Mouse (Mus musculus) left cerebral cortex, postnatal 25 days (tissue): ENCODE measurements at regions not wholly inside any gene's neighbourhood (a gene's known extent, or its start where the extent isn't known, plus 50 kb on each side); places are given as distances from the start of the nearest gene placed in this dataset.

ENCODE experiments used
- DNase-seq, 2 experiments: peaks; one replicate each; pipeline ENCODE4 v3.0.0; 2022; ENCODE audit warnings: low spot score in 2 of 2, mixed read lengths in 1 of 2
- intact Hi-C: fragments of 180-260 bp; cut with DNase I; formaldehyde crosslinking; loops from one replicate; pipeline ENCODE4 v1.15.1; 2025

- DNase-seq, result no peak
- intact Hi-C loops, result loop anchor here (5.0 to 10.0 kb wide), 4 partner anchors 134 to 1127 kb away; partner anchors contain the start of gene Pthlh
Measured at GRCm38 (mm10) chr6:147951642-147952041, 95.4 kb upstream of the Far2 start.

- intact Hi-C loops, result loop anchor here (5.0 to 10.0 kb wide), 4 partner anchors 136 to 1128 kb away; partner anchors contain the start of gene Pthlh
- DNase-seq, result no peak
Measured at GRCm38 (mm10) chr6:147953058-147953679, 93.9 kb upstream of the Far2 start.

- no peak for DNase-seq
- intact Hi-C loops, result loop anchor here (5.0 to 10.0 kb wide), 4 partner anchors 136 to 1129 kb away; partner anchors contain the start of gene Pthlh
Measured at GRCm38 (mm10) chr6:147953753-147954152, 93.3 kb upstream of the Far2 start.

- intact Hi-C loops, result loop anchor here (5.0 to 10.0 kb wide), 4 partner anchors 137 to 1129 kb away; partner anchors contain the start of gene Pthlh
- no peak for DNase-seq
Measured at GRCm38 (mm10) chr6:147954253-147954652, 92.8 kb upstream of the Far2 start.

- intact Hi-C loops, result loop anchor here (5.0 to 10.0 kb wide), 4 partner anchors 138 to 1130 kb away; partner anchors contain the start of gene Pthlh
- DNase-seq, result no peak
Measured at GRCm38 (mm10) chr6:147954967-147955830, 91.9 kb upstream of the Far2 start.

- intact Hi-C loops, result no loop called here
- DNase-seq, result no peak
Measured at GRCm38 (mm10) chr6:147964739-147965138, 82.3 kb upstream of the Far2 start.

- no peak for DNase-seq
- intact Hi-C loops, result no loop called here
Measured at GRCm38 (mm10) chr6:147970162-147970608, 76.9 kb upstream of the Far2 start.

- DNase-seq, result no peak
- intact Hi-C loops, result no loop called here
Measured at GRCm38 (mm10) chr6:147972552-147972951, 74.5 kb upstream of the Far2 start.

- no peak for DNase-seq
- intact Hi-C loops, result no loop called here
Measured at GRCm38 (mm10) chr6:147973059-147973458, 74.0 kb upstream of the Far2 start.

GRCm38 (mm10) chr6:147975917-147976316 lies 71.1 kb upstream of the Far2 start:
- intact Hi-C loops, result no loop called here
- DNase-seq, result no peak

GRCm38 (mm10) chr6:147989381-147989780 lies 57.7 kb upstream of the Far2 start:
- intact Hi-C loops, result no loop called here
- DNase-seq, result no peak
